Mouse (Mus musculus) olfactory bulb, adult 2 months (tissue): ENCODE measurements at regions not wholly inside any gene's neighbourhood (a gene's known extent, or its start where the extent isn't known, plus 50 kb on each side); places are given as distances from the start of the nearest gene placed in this dataset.

Experiments
- H3K27ac ChIP-seq: fragments of 200-500 bp; 2 replicates; pipeline ENCODE4 v1.5.1; 2012; ENCODE audit warnings: low read depth, low read length; ENCODE audit not compliant: insufficient read depth
- H3K4me1 ChIP-seq: fragments of 200-500 bp; 2 replicates; pipeline ENCODE4 v1.6.1; 2012; ENCODE audit warnings: low read length; ENCODE audit not compliant: control insufficient read depth, insufficient read depth
- H3K4me3 ChIP-seq: fragments of 200-500 bp; 2 replicates; pipeline ENCODE4 v1.5.1; 2012; ENCODE audit warnings: mild to moderate bottlenecking, low read depth, low read length, moderate library complexity; ENCODE audit not compliant: insufficient read depth
- CTCF ChIP-seq: fragments of 200-500 bp; IDR thresholded peaks from 2 replicates; pipeline ENCODE4 v1.5.1; 2012; ENCODE audit warnings: low read depth, mild to moderate bottlenecking, low read length, moderate library complexity; ENCODE audit not compliant: insufficient read depth
- POLR2A ChIP-seq: fragments of 200-500 bp; IDR thresholded peaks from 2 replicates; pipeline ENCODE4 v1.6.1; 2012; ENCODE audit warnings: mild to moderate bottlenecking, low read depth, low read length, moderate library complexity; ENCODE audit not compliant: insufficient read depth
- WGBS: fragments of 180-500 bp; shearing (Covaris S2); methylation state at CpG from one replicate; pipeline ENCODE4 v1.1.7; 2018; 5-methylcytosine and 5-hydroxymethylcytosine counted together

DNA sequence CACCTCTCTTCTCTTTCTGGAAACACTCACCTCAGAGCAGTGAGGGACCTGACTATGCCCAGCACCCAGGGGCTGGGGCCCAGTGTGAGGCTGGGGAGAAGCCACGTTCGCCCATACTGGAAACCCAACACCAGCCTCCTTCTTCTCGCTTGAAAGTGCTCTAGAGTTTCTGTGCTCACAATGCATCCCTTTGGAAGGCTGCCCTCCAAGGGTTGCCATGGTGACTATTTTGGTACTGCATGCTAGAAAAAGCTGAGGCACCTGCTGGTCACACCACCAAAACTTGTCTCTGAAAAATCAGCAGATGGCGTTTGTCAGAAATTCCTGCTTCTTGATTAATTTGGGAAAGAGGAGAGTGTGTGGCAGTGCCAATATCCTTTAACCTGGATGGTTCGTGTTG, 134.2 kb downstream of the Sec61b start:
- Histone ChIP-seq H3K27ac (no peak overlapping the region), H3K4me1 (peaks cover 12% of the 10 kb centered on the region), H3K4me3 (no peak overlapping the region)
- TF ChIP-seq CTCF (no peak), POLR2A (no peak)
- 23% methylated on average over 5 of the region's 5 CpGs for WGBS

DNA sequence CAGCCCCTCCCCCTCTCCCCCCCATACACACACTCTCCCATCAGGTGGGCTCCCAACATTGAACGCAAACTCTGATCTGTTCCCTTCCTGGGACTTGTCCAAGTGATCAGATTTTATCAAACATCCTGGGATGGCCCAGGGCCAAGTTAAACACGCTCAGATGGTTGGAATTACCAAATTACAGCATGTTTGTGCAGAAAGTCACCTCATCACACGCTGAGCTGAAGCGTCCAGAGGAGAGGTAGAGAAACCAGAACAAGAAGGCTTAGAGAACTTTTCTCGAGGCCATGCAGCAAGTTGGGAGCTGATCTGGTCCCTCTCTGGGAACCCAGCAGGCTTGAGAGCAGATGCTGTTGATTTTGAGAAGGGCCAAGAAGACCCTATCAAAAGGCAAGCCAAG, 136.5 kb downstream of the Sec61b start:
- TF ChIP-seq CTCF (no peak), POLR2A (no peak)
- Histone ChIP-seq H3K27ac (no peak overlapping the region), H3K4me3 (no peak overlapping the region), H3K4me1 (peaks cover 8% of the 10 kb centered on the region)
- 76% methylated on average over 5 of the region's 5 CpGs for WGBS

DNA sequence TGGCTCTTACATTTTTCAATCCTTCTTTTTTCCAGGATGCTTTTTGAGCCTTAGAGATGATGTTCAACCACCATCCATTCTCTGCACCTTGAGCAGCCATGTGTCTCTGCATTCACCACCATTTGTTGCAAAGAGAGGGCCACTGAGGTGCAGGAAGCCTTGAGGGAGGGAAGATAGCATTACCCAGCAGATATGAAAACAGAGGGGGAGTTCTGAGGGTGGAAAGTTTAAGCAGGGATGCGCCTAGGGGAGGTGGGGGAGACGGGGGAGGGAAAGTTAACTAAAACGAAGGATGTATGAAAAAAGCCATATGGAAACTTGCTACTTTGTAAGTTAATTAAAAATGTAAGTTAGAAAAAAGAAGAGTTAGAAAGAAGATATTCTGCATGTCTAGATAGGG, 142.1 kb downstream of the Sec61b start:
- H3K4me3 ChIP-seq, result no peak overlapping the region
- WGBS, result 88% methylated on average over 3 of the region's 3 CpGs
- no peak for TF ChIP-seq POLR2A
- TF ChIP-seq CTCF, result no peak
- no peaks in the 10 kb centered on the region for H3K4me1 ChIP-seq
- H3K27ac ChIP-seq, result no peak overlapping the region

DNA sequence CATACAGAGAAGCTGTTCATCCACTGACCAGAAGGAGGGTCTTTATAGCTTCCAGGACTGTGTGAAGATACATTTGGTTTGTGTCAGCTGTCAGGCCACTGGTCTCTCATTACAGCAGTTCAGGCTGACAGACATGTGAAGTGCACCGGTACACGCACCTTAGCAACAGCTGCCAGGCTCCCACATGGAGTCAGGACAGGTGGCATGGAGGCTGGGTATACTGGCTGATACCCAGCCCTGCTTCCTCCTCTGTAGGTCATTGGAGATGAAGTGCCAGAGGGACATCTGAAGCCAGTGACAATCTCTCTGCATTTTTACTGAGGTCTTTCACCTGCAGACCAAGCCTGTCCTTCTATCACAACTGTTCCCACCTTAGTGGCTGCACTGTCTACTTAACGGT, 146.2 kb downstream of the Sec61b start:
- H3K4me3 ChIP-seq, result no peak overlapping the region
- TF ChIP-seq CTCF, result no peak
- no peak for TF ChIP-seq POLR2A
- WGBS, result 92% methylated on average over 3 of the region's 3 CpGs
- no peak overlapping the region for H3K27ac ChIP-seq
- no peaks in the 10 kb centered on the region for H3K4me1 ChIP-seq

DNA sequence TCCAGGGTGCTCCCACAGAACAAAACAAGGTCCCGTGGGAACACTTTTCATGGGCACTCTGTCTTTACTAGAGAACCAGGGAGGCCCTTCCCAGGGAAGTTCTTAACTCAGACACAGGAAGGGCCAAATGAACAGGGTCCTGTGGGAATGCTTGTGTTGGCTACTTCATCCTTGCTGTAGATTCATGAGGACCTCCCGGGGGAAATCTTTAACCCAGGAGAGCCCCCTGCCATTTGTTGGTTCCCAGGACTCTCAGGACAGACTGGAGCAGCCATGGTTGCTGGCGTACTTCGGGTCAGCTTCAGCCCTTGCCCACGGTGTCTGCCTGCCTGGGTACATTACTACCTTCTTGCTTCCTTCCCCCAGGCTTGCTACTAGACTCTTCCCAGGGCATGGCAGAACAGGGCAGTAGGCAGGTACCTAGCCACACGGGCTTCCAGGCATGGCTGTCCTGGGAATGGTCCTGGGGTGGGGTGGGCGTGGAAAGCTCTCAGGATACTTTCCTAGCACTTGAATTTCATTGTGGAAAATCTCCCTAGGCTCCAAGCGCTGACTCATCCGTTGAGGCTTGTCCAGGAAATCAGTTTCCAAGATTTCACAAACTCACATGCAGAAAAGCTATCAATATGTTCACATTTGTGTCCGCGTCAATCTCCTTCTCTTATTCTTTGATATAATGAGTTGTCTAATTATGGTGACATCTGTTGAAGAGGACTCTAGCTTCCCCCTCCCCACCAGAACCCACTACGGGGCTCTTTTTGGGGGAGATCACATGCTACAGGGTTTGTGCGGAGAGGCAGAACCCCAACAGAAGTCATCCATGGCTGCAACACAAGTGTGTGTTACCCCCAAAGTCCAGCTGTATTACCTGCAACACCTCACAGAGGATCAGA, 148.6 kb downstream of the Sec61b start:
- no peaks in the 10 kb centered on the region for H3K4me1 ChIP-seq
- H3K4me3 ChIP-seq, result no peak overlapping the region
- H3K27ac ChIP-seq, result no peak overlapping the region
- WGBS, result 89% methylated on average over 13 of the region's 13 CpGs
- TF ChIP-seq POLR2A (no peak), CTCF (no peak)

DNA sequence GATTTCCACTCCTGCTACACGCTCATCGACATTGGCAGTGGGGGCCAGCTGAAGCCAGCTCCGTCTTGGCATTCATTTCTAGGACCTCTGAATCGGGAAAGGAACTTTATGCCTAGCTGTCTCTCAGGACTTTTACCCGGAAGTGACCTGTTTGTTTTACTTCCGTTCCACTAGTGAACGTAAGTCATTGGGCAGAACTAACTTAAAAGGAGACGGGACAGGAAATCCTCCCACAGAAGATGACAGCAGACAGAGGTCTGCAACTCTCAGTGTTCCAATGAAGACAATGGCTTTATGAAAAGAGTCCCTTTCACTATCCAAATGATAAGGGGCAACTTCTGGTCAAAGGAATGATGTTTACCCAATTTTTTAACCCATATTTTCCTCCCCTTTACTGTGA, 155.5 kb downstream of the Sec61b start:
- Histone ChIP-seq H3K27ac (no peak overlapping the region), H3K4me3 (no peak overlapping the region), H3K4me1 (no peaks in the 10 kb centered on the region)
- 70% methylated on average over 8 of the region's 8 CpGs for WGBS
- TF ChIP-seq POLR2A, result no peak
- no peak for TF ChIP-seq CTCF

DNA sequence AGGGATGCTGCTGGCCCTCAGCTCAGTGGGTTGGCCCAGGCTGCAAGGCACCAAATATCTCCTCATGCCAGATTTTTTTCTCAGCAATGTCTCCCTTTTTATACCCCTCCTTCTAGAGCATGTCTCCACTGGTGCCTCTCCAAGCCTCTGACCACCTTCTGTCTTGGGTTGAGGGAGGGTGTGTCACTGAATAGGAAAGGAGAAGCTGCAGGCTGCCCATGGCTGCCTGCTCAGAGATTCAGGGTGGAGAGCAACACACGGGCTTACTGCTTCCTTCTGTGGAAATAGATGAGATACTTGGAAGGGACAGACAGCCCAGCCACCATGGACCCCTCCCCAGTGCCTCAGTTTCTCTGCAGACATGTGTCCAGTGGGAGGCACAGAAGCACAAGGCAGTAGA, 156.0 kb downstream of the Sec61b start:
- 64% methylated on average over 1 of the region's 1 CpGs for WGBS
- H3K27ac ChIP-seq, result no peak overlapping the region
- H3K4me1 ChIP-seq, result no peaks in the 10 kb centered on the region
- TF ChIP-seq POLR2A, result no peak
- TF ChIP-seq CTCF, result no peak
- H3K4me3 ChIP-seq, result no peak overlapping the region

DNA sequence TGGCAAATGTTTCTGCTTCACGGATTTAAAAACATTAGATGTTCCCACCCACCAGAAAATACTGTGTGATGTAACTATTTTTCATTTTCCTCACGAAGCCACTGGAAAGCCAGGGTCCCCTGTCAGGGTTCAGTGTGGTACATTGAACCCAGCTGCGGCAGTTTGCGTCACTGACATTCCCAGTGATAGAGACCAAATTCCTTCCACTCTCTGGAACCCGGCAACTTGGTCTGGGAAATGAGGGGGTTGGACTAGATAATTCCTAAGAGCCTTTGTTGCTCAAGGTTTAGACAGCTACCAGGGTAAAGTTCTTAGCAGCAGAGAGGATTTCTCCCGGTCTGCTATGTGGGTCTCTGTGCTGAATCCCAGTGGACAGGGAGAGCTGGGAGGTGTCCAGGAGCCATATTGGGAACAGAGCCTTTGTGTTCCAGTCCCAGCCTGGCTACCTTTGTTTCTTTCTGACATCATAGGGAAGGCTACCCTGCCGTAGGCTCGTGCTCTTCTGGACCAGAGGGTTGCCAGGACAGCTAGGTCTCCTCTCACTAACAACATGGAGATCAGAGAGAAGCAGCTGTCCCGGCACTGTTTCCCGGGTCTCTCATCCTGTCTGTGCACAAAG, 164.5 kb downstream of the Sec61b start:
- H3K4me3 ChIP-seq, result no peak overlapping the region
- no peak for TF ChIP-seq POLR2A
- TF ChIP-seq CTCF, result no peak
- no peaks in the 10 kb centered on the region for H3K4me1 ChIP-seq
- H3K27ac ChIP-seq, result no peak overlapping the region
- WGBS, result 51% methylated on average over 10 of the region's 10 CpGs

DNA sequence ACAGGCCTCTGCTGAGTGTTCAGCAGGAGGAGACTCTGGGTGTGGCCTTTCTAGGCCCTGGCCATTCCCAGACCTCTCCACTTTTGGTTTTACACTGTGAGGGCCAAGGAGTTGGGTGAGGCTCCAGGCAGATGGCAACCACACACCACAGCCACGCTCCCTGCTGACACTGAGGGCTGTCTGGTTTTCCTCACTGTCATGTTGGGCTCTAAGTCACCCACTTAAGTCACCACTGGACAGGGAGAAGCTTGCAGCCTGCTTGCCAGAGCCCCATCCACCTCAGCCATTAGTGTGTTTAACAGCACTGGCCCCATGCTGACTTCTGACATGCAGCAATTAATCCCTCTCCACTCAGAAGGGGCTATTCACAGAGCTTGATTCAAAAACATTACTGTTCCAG, 170.6 kb downstream of the Sec61b start:
- peaks cover 3% of the 10 kb centered on the region; the same call in 1 of the 2 replicates for H3K4me1 ChIP-seq
- no peak for TF ChIP-seq CTCF
- no peak for TF ChIP-seq POLR2A
- H3K27ac ChIP-seq, result no peak overlapping the region
- no peak overlapping the region for H3K4me3 ChIP-seq
- 77% methylated on average over 1 of the region's 1 CpGs for WGBS

DNA sequence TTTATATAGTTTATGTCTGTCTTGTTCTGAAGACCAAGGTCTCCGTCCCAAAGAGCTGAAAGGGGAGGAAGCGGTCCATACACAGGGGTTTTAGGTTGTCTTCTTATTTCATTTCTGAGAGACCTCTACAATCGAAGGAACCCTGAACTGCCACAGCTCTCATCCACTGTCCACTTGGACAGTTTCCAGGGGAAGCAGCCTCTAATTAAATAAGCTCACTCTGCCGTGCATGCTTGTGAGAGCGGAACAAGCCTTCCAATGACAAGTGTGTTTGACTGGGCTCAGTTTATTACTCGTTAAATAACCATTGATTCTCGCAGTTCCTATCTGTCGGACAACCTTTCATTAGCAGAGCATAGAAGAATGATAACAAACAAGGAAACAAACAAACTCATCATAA, 174.2 kb downstream of the Sec61b start:
- peaks cover 8% of the 10 kb centered on the region; the same call in 1 of the 2 replicates for H3K4me1 ChIP-seq
- 54% methylated on average over 8 of the region's 8 CpGs for WGBS
- TF ChIP-seq CTCF (no peak), POLR2A (no peak)
- no peak overlapping the region for H3K27ac ChIP-seq
- no peak overlapping the region for H3K4me3 ChIP-seq
